Mouse (Mus musculus): Measurements from ENCODE around the gene Ppp1r37. TPM values are rescaled to one million over a fixed set of nuclear protein-coding genes. Genes with fewer than 3 reads are reported as not detected.

The Ppp1r37 gene
- polyA plus RNA-seq, 1 experiment from 2014 or later = 15.0 TPM

DNA sequence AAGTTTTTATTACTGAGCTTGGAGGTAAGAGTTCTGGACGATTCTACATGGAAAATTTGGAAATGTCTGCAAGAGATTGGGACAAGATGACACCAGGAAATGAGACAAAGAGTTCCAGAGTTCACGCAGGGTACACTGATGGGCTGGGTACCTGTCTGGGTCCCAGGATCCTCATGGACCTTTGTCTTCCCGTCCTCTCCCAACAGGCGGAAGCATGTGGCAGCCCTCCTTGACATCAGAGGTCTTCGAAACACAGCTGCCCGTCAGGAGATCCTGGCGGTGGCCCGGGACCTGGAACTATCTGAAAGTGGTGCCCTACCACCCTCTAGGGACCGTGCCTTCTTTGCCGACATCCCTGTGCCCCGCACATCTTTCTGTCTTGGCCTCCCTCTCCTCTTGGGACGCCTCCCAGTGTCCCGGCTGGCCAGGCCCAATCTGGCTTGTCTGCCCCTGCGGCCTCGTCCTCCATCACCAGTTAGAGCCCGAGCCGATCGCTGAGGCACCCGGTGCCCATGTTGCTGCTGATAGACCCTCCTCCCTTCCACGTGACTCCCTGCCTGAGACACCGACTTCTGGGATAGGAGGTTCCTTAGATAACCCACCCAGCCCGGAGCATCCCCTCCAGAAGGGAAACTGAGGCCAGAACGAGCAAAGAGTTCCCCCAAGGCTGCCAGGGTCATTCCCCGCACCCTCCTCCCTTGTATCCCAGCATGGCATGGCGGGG, 68.0 kb downstream of the Ppp1r37 start:
- TF ChIP-seq CTCF (IDR thresholded peaks at IDR 0.05; ENCODE audit: low read depth) = no peak
- no peaks in the 10 kb centered on the region for H3K36me3 ChIP-seq (ENCODE audit: control insufficient read depth, insufficient read depth)
- 0 out of 2 replicates have a peak, but pooled peaks cover 4% of the 10 kb centered on the region for H3K4me1 ChIP-seq (replicated peaks; ENCODE audit: control insufficient read depth, insufficient read depth, low read length)
- no peak for ATAC-seq
- no peak overlapping the region for H3K9ac ChIP-seq (ENCODE audit: low read depth, low read length)
- no peak overlapping the region for H3K4me2 ChIP-seq (replicated peaks; ENCODE audit: low read depth)
- WGBS = 81% methylated on average over 25 of the region's 25 CpGs
- no peak overlapping the region for H3K27ac ChIP-seq (ENCODE audit: low read depth, low read length)
- H3K9me3 ChIP-seq (ENCODE audit: control insufficient read depth) = no peaks in the 10 kb centered on the region
- H3K4me3 ChIP-seq (ENCODE audit: low read depth, low read length) = no peak overlapping the region
- H3K27me3 ChIP-seq (replicated peaks; ENCODE audit: control insufficient read depth, insufficient read depth, low read length) = peaks cover 20% of the 10 kb centered on the region

- WGBS = 4% methylated on average over 26 of the region's 26 CpGs
- 0 out of 2 replicates have a peak, but pooled peaks have one; percentile 19 for ATAC-seq
- Histone ChIP-seq H3K9ac (ENCODE audit: low read depth, low read length) (no peak overlapping the region), H3K36me3 (ENCODE audit: control insufficient read depth, insufficient read depth) (no peaks in the 10 kb centered on the region), H3K4me3 (ENCODE audit: low read depth, low read length) (no peak overlapping the region; the same call in 1 of the 2 replicates), H3K9me3 (ENCODE audit: control insufficient read depth) (no peaks in the 10 kb centered on the region), H3K27me3 (replicated peaks; ENCODE audit: control insufficient read depth, insufficient read depth, low read length) (peaks cover 38% of the 10 kb centered on the region), H3K4me2 (replicated peaks; ENCODE audit: low read depth) (peak overlapping the region; percentile 33; the same call in 1 of the 2 replicates), H3K4me1 (replicated peaks; ENCODE audit: control insufficient read depth, insufficient read depth, low read length) (0 out of 2 replicates have a peak, but pooled peaks cover 4% of the 10 kb centered on the region), H3K27ac (ENCODE audit: low read depth, low read length) (no peak overlapping the region)
- TF ChIP-seq CTCF (IDR thresholded peaks at IDR 0.05; ENCODE audit: low read depth) = peak; percentile 59
These were observed 71.1 kb downstream of the Ppp1r37 start for GRCm38 (mm10) chr7:19491731-19492130.

DNA sequence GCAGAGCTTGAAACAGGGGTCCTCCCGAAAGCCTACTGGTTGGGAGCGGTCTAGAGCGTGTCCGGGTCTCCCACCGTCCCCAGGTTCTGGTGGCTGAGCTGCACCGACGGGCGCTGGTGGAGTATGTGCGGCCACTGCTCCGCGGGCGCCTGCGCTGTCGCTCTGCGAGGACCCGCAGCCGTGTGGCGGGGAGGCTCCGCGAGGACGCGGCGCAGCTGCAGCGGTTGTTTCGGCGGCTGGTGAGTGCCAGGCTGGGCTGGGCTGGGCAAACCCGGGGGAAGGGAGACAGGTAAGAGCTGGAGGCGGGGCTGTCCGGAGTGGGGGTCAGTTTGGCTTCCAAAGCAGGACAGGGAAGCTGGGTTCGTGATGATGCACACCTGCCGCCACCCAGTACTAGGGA, 73.4 kb downstream of the Ppp1r37 start:
- H3K27me3 ChIP-seq (replicated peaks; ENCODE audit: control insufficient read depth, insufficient read depth, low read length) = peaks cover 38% of the 10 kb centered on the region
- H3K4me2 ChIP-seq (replicated peaks; ENCODE audit: low read depth) = peak overlapping the region; percentile 27; the same call in 1 of the 2 replicates
- TF ChIP-seq CTCF (IDR thresholded peaks at IDR 0.05; ENCODE audit: low read depth) = no peak
- no peak for ATAC-seq
- H3K36me3 ChIP-seq (ENCODE audit: control insufficient read depth, insufficient read depth) = no peaks in the 10 kb centered on the region
- WGBS = 6% methylated on average over 31 of the region's 31 CpGs
- no peak overlapping the region for H3K27ac ChIP-seq (ENCODE audit: low read depth, low read length)
- H3K9me3 ChIP-seq (ENCODE audit: control insufficient read depth) = no peaks in the 10 kb centered on the region
- H3K4me3 ChIP-seq (ENCODE audit: low read depth, low read length) = peak overlapping the region; percentile 14; the same call in 1 of the 2 replicates
- 0 out of 2 replicates have a peak, but pooled peaks cover 4% of the 10 kb centered on the region for H3K4me1 ChIP-seq (replicated peaks; ENCODE audit: control insufficient read depth, insufficient read depth, low read length)
- H3K9ac ChIP-seq (ENCODE audit: low read depth, low read length) = no peak overlapping the region

DNA sequence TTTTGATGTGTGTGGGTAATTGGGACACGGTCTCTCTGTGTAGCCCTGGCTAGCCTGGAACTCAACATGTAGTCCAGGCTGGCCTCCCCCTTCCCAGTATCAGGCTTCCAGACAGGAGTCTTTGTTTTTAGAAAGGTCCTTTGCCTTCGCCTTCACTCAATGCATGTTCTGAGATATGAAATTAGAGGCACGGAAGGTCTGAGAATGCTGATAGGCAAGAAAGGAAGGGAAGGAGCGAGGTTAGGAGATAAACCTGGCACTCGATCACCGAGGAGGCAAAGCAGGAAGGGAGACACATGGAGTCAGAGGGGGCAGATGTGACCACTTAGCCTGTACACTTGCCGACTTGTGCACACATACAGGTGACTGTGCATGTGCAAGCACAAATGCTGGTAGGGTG, 76.3 kb downstream of the Ppp1r37 start:
- ATAC-seq = no peak

DNA sequence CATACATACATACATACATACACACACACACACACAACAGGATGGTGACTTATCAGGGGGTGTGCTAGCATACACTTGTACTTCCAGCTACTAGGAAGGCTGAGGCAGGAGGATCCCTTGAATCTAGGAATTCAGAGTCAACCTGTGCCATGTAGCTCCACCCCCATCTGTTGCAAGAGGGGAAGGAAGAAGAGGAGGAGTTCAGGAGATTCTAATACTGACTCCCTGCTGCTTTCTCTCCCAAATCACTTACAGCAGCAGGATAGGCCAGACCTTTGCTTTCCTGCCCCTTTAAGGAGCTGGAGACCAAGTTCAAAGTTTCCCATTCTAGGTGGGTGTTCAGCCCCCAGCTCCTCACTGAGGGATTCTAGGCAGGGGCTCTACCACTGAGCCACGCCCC, 77.4 kb downstream of the Ppp1r37 start:
- H3K27me3 ChIP-seq (replicated peaks; ENCODE audit: control insufficient read depth, insufficient read depth, low read length) = peaks cover 26% of the 10 kb centered on the region
- H3K9me3 ChIP-seq (ENCODE audit: control insufficient read depth) = no peaks in the 10 kb centered on the region
- H3K4me3 ChIP-seq (ENCODE audit: low read depth, low read length) = no peak overlapping the region
- no peak overlapping the region for H3K27ac ChIP-seq (ENCODE audit: low read depth, low read length)
- no peaks in the 10 kb centered on the region for H3K36me3 ChIP-seq (ENCODE audit: control insufficient read depth, insufficient read depth)
- TF ChIP-seq CTCF (IDR thresholded peaks at IDR 0.05; ENCODE audit: low read depth) = no peak
- H3K4me1 ChIP-seq (replicated peaks; ENCODE audit: control insufficient read depth, insufficient read depth, low read length) = no peaks in the 10 kb centered on the region
- no peak overlapping the region for H3K4me2 ChIP-seq (replicated peaks; ENCODE audit: low read depth)
- no peak for ATAC-seq
- H3K9ac ChIP-seq (ENCODE audit: low read depth, low read length) = no peak overlapping the region
- no CpG with 5 or more reads among the region's 1 CpGs for WGBS

More for the DNA sequence above, 76.3 kb downstream of the Ppp1r37 start:
- no peak overlapping the region for H3K27ac ChIP-seq (ENCODE audit: low read depth, low read length)
- 84% methylated on average over 7 of the region's 7 CpGs for WGBS
- H3K9me3 ChIP-seq (ENCODE audit: control insufficient read depth) = no peaks in the 10 kb centered on the region
- H3K9ac ChIP-seq (ENCODE audit: low read depth, low read length) = no peak overlapping the region
- H3K4me1 ChIP-seq (replicated peaks; ENCODE audit: control insufficient read depth, insufficient read depth, low read length) = 0 out of 2 replicates have a peak, but pooled peaks cover 1% of the 10 kb centered on the region
- peaks cover 34% of the 10 kb centered on the region for H3K27me3 ChIP-seq (replicated peaks; ENCODE audit: control insufficient read depth, insufficient read depth, low read length)
- no peak overlapping the region for H3K4me3 ChIP-seq (ENCODE audit: low read depth, low read length)
- no peaks in the 10 kb centered on the region for H3K36me3 ChIP-seq (ENCODE audit: control insufficient read depth, insufficient read depth)
- no peak for TF ChIP-seq CTCF (IDR thresholded peaks at IDR 0.05; ENCODE audit: low read depth)
- no peak overlapping the region for H3K4me2 ChIP-seq (replicated peaks; ENCODE audit: low read depth)

- TF ChIP-seq CTCF (IDR thresholded peaks at IDR 0.05; ENCODE audit: low read depth) = no peak
- WGBS = 82% methylated on average over 8 of the region's 8 CpGs
- Histone ChIP-seq H3K36me3 (ENCODE audit: control insufficient read depth, insufficient read depth) (no peaks in the 10 kb centered on the region), H3K4me3 (ENCODE audit: low read depth, low read length) (no peak overlapping the region), H3K4me2 (replicated peaks; ENCODE audit: low read depth) (no peak overlapping the region), H3K9ac (ENCODE audit: low read depth, low read length) (no peak overlapping the region), H3K27ac (ENCODE audit: low read depth, low read length) (no peak overlapping the region), H3K27me3 (replicated peaks; ENCODE audit: control insufficient read depth, insufficient read depth, low read length) (0 out of 2 replicates have a peak, but pooled peaks cover 5% of the 10 kb centered on the region), H3K9me3 (ENCODE audit: control insufficient read depth) (no peaks in the 10 kb centered on the region), H3K4me1 (replicated peaks; ENCODE audit: control insufficient read depth, insufficient read depth, low read length) (no peaks in the 10 kb centered on the region)
- ATAC-seq = no peak
These were observed 79.6 kb downstream of the Ppp1r37 start for GRCm38 (mm10) chr7:19483281-19483680.

Other genes starting within 250 kb of the Ppp1r37 start
- 22.1 and 27.1 TPM in 2 replicates for gene Ercc1, start 218.3 kb downstream of the Ppp1r37 start, polyA plus RNA-seq (2015; fragmentation: Nextera tagmentation; extraction: Ambion mirVana)
- gene Cd3eap, start 203.6 kb downstream of the Ppp1r37 start, polyA plus RNA-seq (2015; fragmentation: Nextera tagmentation; extraction: Ambion mirVana) = 8.3 and 9.7 TPM in 2 replicates
- 1.4 TPM in 2 replicates for gene Ppp1r13l, start 203.3 kb downstream of the Ppp1r37 start, polyA plus RNA-seq (2015; fragmentation: Nextera tagmentation; extraction: Ambion mirVana)
- 6.2 and 8.7 TPM in 2 replicates for gene Ercc2, start 181.1 kb downstream of the Ppp1r37 start, polyA plus RNA-seq (2015; fragmentation: Nextera tagmentation; extraction: Ambion mirVana)
- gene Klc3, start 159.0 kb downstream of the Ppp1r37 start, polyA plus RNA-seq (2015; fragmentation: Nextera tagmentation; extraction: Ambion mirVana) = 1.6 TPM in 2 replicates
- gene Ckm, start 158.3 kb downstream of the Ppp1r37 start, polyA plus RNA-seq (2015; fragmentation: Nextera tagmentation; extraction: Ambion mirVana) = 25.2 and 26.2 TPM in 2 replicates
- 4.2 and 4.7 TPM in 2 replicates for gene Mark4, start 104.3 kb downstream of the Ppp1r37 start, polyA plus RNA-seq (2015; fragmentation: Nextera tagmentation; extraction: Ambion mirVana)
- gene Exoc3l2, start 99.7 kb downstream of the Ppp1r37 start, polyA plus RNA-seq (2015; fragmentation: Nextera tagmentation; extraction: Ambion mirVana) = 1.1 and 1.9 TPM in 2 replicates
- gene Bloc1s3, start 54.7 kb downstream of the Ppp1r37 start, polyA plus RNA-seq (2015; fragmentation: Nextera tagmentation; extraction: Ambion mirVana) = 3.4 TPM in 2 replicates
- gene Trappc6a, start 54.7 kb downstream of the Ppp1r37 start, polyA plus RNA-seq (2015; fragmentation: Nextera tagmentation; extraction: Ambion mirVana) = 108 and 118 TPM in 2 replicates
- not detected in 2 replicates for gene Nkpd1, start 45.2 kb downstream of the Ppp1r37 start, polyA plus RNA-seq (2015; fragmentation: Nextera tagmentation; extraction: Ambion mirVana)
- gene Zfp296, start 14.2 kb upstream of the Ppp1r37 start, polyA plus RNA-seq (2015; fragmentation: Nextera tagmentation; extraction: Ambion mirVana) = 0.14 TPM in 1 of 2 replicates, not detected in the other
- 99.5 and 102 TPM in 2 replicates for gene Gemin7, start 14.5 kb upstream of the Ppp1r37 start, polyA plus RNA-seq (2015; fragmentation: Nextera tagmentation; extraction: Ambion mirVana)
- gene Clasrp, start 41.4 kb upstream of the Ppp1r37 start, polyA plus RNA-seq (2015; fragmentation: Nextera tagmentation; extraction: Ambion mirVana) = 14.8 and 16.9 TPM in 2 replicates
- gene Relb, start 66.4 kb upstream of the Ppp1r37 start, polyA plus RNA-seq (2015; fragmentation: Nextera tagmentation; extraction: Ambion mirVana) = 10.5 and 10.6 TPM in 2 replicates
- gene Clptm1, start 102.0 kb upstream of the Ppp1r37 start, polyA plus RNA-seq (2015; fragmentation: Nextera tagmentation; extraction: Ambion mirVana) = 66.1 and 70.6 TPM in 2 replicates
- gene Apoc2, start 114.9 kb upstream of the Ppp1r37 start, polyA plus RNA-seq (2015; fragmentation: Nextera tagmentation; extraction: Ambion mirVana) = 11,285 and 12,482 TPM in 2 replicates
- gene Gm44805, start 118.3 kb upstream of the Ppp1r37 start, polyA plus RNA-seq (2015; fragmentation: Nextera tagmentation; extraction: Ambion mirVana) = 5.6 and 13.5 TPM in 2 replicates
- 0.70 and 1.4 TPM in 2 replicates for gene Apoc4, start 118.4 kb upstream of the Ppp1r37 start, polyA plus RNA-seq (2015; fragmentation: Nextera tagmentation; extraction: Ambion mirVana)
- 34.7 and 50.0 TPM in 2 replicates for gene Apoc1, start 129.6 kb upstream of the Ppp1r37 start, polyA plus RNA-seq (2015; fragmentation: Nextera tagmentation; extraction: Ambion mirVana)
- gene Apoe, start 136.1 kb upstream of the Ppp1r37 start, polyA plus RNA-seq (2015; fragmentation: Nextera tagmentation; extraction: Ambion mirVana) = 435 and 436 TPM in 2 replicates
- gene Tomm40, start 152.4 kb upstream of the Ppp1r37 start, polyA plus RNA-seq (2015; fragmentation: Nextera tagmentation; extraction: Ambion mirVana) = 80.1 and 85.5 TPM in 2 replicates
- gene Nectin2, start 187.4 kb upstream of the Ppp1r37 start, polyA plus RNA-seq (2015; fragmentation: Nextera tagmentation; extraction: Ambion mirVana) = 93.1 and 94.7 TPM in 2 replicates
- gene Bcam, start 207.9 kb upstream of the Ppp1r37 start, polyA plus RNA-seq (2015; fragmentation: Nextera tagmentation; extraction: Ambion mirVana) = 36.2 and 38.0 TPM in 2 replicates
- gene Cblc, start 233.7 kb upstream of the Ppp1r37 start, polyA plus RNA-seq (2015; fragmentation: Nextera tagmentation; extraction: Ambion mirVana) = 54.8 and 56.5 TPM in 2 replicates

Measured in intestine, postnatal 0 days (tissue).